Mouse (Mus musculus) G1E (cell line): ENCODE results near the gene Zfp787.

Source experiments
- CTCF ChIP-seq: IDR thresholded peaks from 2 replicates; pipeline ENCODE4 v1.5.1; 2012; ENCODE audit warnings: low read depth, low read length, inconsistent platforms, mixed read lengths
- GATA1 ChIP-seq: IDR thresholded peaks from 2 replicates; pipeline ENCODE4 v1.6.1; 2012; ENCODE audit warnings: borderline replicate concordance, low read length, inconsistent platforms, mixed read lengths
- POLR2AphosphoS5 ChIP-seq: IDR thresholded peaks from 2 replicates; pipeline ENCODE4 v1.6.1; 2012; ENCODE audit warnings: low read depth, low read length, inconsistent platforms; ENCODE audit not compliant: insufficient replicate concordance

- TF ChIP-seq CTCF (no peak), POLR2AphosphoS5 (no peak), GATA1 (no peak)
Measured at GRCm38 (mm10) chr7:6161541-6161940, 5.7 kb upstream of the Zfp787 start.
